Mouse (Mus musculus) frontal cortex, postnatal 25 days (tissue): ENCODE measurements at regions not wholly inside any gene's neighbourhood (a gene's known extent, or its start where the extent isn't known, plus 50 kb on each side); places are given as distances from the start of the nearest gene placed in this dataset.

Experiments
- DNase-seq, 2 experiments: peaks; one replicate each; pipeline ENCODE4 v3.0.0; 2022; ENCODE audit warnings: low spot score in 2 of 2

- no peak for DNase-seq
Measured at GRCm38 (mm10) chr1:52553871-52554270, 53.4 kb upstream of the Nab1 start.

- DNase-seq = no peak
Measured at GRCm38 (mm10) chr1:52565812-52566211, 64.7 kb upstream of the Nemp2 start.

GRCm38 (mm10) chr1:52571674-52572073 is 58.8 kb upstream of the Nemp2 start:
- no peak for DNase-seq

GRCm38 (mm10) chr1:52578298-52579056 is 52.0 kb upstream of the Nemp2 start:
- DNase-seq = peak in 1 of 2 experiments; percentile 13

- DNase-seq = no peak
Measured at GRCm38 (mm10) chr1:52580132-52580896, 50.2 kb upstream of the Nemp2 start.
